In the genomic region with DNA sequence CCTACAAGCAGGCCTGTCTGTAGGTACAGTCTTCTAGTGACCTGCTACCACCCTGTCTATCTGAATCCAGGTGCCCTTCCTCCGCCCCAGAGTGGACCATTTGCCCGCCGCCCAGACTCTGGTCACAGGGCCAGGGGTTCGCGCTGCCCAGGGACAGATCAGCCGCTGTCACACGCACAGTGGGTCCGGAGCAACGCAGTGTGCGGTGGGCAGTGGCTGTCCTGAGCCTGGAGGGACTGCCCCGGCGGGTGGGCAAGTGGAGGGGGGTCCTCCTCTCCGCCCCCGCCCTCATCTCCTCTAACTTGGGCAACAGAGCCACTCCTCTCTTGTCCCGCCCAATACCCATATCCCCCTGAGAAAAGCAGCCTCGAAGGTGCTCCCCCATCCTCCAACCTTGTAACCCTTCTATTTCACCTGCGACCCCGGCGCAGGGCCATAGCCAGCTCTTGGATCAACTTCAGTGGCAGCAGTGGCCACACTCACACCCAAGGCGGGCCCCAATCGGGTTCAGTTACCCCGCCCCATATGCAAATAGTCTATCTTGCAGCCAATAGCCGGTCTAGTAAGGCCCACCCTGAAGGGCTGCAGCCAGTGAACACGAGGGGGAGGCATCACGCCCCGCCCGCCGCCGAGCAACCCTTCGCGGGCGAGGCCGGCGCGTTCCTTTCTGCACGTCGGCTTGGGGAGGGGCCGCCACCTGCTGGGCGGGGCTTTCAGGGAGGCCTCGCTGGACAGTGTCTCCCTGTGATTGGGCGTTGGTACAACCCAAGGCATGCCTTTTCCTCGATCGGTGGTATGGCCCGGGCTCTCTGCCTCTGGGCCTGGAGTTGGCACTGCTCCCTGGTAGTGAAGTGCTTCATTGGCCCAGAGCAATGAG, we compare ENCODE assay signal across 1 mouse cellular context.
TF ChIP-seq lines count a peak whose summit lies in the region.

No protein-coding gene starts in this region.

TF ChIP-seq in ES-E14, 5 proteins besides CTCF, POLR2A, EP300 and RAD21:
- TF ChIP-seq HCFC1 (IDR thresholded peaks at IDR 0.05; ENCODE audit: borderline replicate concordance, insufficient read depth, low read length), result no peak
- 0 out of 2 replicates have a peak, but pooled peaks have one; percentile 12 for TF ChIP-seq CHD2 (IDR thresholded peaks at IDR 0.05; ENCODE audit: low read depth, low read length)
